Mouse (Mus musculus): ENCODE results near the gene Cdip1. TPM values are rescaled to one million over a fixed set of nuclear protein-coding genes. Genes with fewer than 3 reads are reported as not detected.
"Not testable (repeated sequence)": the region's sequence is repeated elsewhere in the genome, so short reads cannot be mapped to it uniquely, and the experiment has no call there.

The Cdip1 gene
- total and polyA plus RNA-seq, 2 experiments from 2014 or later, result 135 to 147 TPM

DNA sequence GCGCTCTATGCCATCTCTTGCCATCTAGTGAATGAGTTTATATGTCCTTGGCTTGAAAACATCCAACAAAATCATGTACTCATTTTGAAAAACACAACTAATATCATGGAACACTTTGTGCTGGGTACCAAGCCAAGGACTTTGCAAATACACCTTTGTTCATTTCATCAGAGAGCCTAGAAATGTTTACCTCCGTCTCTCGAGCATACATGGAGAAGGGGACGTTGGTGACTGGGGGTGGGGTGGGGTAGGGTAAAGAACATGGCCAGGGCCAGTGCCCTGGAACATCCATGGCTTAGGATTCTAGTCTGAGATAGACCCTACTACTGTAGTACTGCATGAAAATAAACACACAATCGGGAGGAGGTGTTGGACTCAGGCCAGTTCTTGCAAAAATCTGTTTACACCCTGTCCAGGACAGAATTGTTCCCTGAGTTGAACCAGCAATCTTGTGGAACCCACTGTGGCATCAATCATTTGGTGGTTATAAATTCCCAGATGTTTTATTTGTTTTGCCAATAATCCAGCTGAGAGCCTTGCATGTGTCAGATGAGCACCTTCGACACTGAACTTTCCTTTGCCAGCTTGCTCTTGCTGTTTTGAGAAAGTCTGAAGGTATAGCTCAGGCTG lies 39.3 kb upstream of the Cdip1 start:
- H3K4me3 ChIP-seq (ENCODE audit: low read length), result no peak overlapping the region
- H3K27me3 ChIP-seq (ENCODE audit: insufficient read depth, low read length), result no peaks in the 10 kb centered on the region
- TF ChIP-seq CTCF (IDR thresholded peaks at IDR 0.05; ENCODE audit: low read depth), result no peak
- no peaks in the 10 kb centered on the region for H3K4me1 ChIP-seq (ENCODE audit: insufficient read depth, low read length)
- no peak overlapping the region for H3K27ac ChIP-seq
- no peak overlapping the region for H3K4me2 ChIP-seq (ENCODE audit: low read depth, low read length)
- H3K9ac ChIP-seq (replicated peaks; ENCODE audit: low read length), result no peak overlapping the region
- H3K36me3 ChIP-seq (ENCODE audit: insufficient read depth, low read length), result no peaks in the 10 kb centered on the region
- ATAC-seq, result no peak
- 83% methylated on average over 6 of the region's 6 CpGs for WGBS
- DNase-seq (ENCODE audit: low spot score), result no peak
- no peaks in the 10 kb centered on the region for H3K9me3 ChIP-seq (ENCODE audit: low read length)

- Histone ChIP-seq H3K9me3 (ENCODE audit: low read length) (no peaks in the 10 kb centered on the region), H3K9ac (replicated peaks; ENCODE audit: low read length) (no peak overlapping the region), H3K4me3 (ENCODE audit: low read length) (no peak overlapping the region), H3K36me3 (ENCODE audit: insufficient read depth, low read length) (no peaks in the 10 kb centered on the region), H3K4me2 (ENCODE audit: low read depth, low read length) (no peak overlapping the region), H3K27ac (no peak overlapping the region), H3K4me1 (ENCODE audit: insufficient read depth, low read length) (no peaks in the 10 kb centered on the region), H3K27me3 (ENCODE audit: insufficient read depth, low read length) (no peaks in the 10 kb centered on the region)
- no peak for TF ChIP-seq CTCF (IDR thresholded peaks at IDR 0.05; ENCODE audit: low read depth)
- 92% methylated on average over 5 of the region's 5 CpGs for WGBS
- ATAC-seq (no peak), DNase-seq (ENCODE audit: low spot score) (no peak)
These were observed 37.5 kb upstream of the Cdip1 start for GRCm38 (mm10) chr16:4827639-4828038.

GRCm38 (mm10) chr16:4824466-4824865 lies 34.4 kb upstream of the Cdip1 start:
- H3K27me3 ChIP-seq (ENCODE audit: insufficient read depth, low read length), result not testable (repeated sequence)

DNA sequence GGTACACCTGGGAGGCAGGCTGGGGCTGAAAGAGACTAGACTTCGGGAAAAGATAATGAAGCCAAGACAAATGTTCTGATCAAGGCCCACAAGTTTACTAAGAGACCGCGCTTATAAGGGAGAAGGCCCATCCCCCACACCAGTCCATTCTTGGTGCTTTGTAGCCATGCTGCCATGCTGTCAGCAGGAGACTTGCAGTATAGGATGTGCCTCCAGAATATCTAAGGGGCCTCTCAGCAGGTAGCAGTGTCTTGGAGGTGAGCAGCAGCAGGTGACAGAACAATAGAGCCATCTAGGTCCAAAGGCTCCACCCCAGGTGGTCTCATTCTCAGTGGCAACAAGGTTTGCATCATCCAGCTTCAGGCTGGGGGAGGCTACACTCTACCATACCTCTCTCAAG lies 28.3 kb upstream of the Cdip1 start:
- DNase-seq (ENCODE audit: low spot score) (no peak), ATAC-seq (no peak)
- H3K27ac ChIP-seq, result no peak overlapping the region
- H3K4me2 ChIP-seq (ENCODE audit: low read depth, low read length), result no peak overlapping the region
- 79% methylated on average over 3 of the region's 3 CpGs for WGBS
- TF ChIP-seq CTCF (IDR thresholded peaks at IDR 0.05; ENCODE audit: low read depth), result no peak
- no peaks in the 10 kb centered on the region for H3K36me3 ChIP-seq (ENCODE audit: insufficient read depth, low read length)
- H3K9me3 ChIP-seq (ENCODE audit: low read length), result no peaks in the 10 kb centered on the region
- no peak overlapping the region for H3K4me3 ChIP-seq (ENCODE audit: low read length)
- no peaks in the 10 kb centered on the region for H3K4me1 ChIP-seq (ENCODE audit: insufficient read depth, low read length)
- H3K27me3 ChIP-seq (ENCODE audit: insufficient read depth, low read length), result no peaks in the 10 kb centered on the region
- H3K9ac ChIP-seq (replicated peaks; ENCODE audit: low read length), result no peak overlapping the region

More at GRCm38 (mm10) chr16:4824466-4824865, 34.4 kb upstream of the Cdip1 start:
- not testable (repeated sequence) for H3K9ac ChIP-seq (replicated peaks; ENCODE audit: low read length); H3K27ac ChIP-seq; H3K36me3 ChIP-seq (ENCODE audit: insufficient read depth, low read length); H3K4me3 ChIP-seq (ENCODE audit: low read length); H3K9me3 ChIP-seq (ENCODE audit: low read length); H3K4me1 ChIP-seq (ENCODE audit: insufficient read depth, low read length); ATAC-seq; DNase-seq (ENCODE audit: low spot score); H3K4me2 ChIP-seq (ENCODE audit: low read depth, low read length)
- 82% methylated on average over 5 of the region's 5 CpGs for WGBS

DNA sequence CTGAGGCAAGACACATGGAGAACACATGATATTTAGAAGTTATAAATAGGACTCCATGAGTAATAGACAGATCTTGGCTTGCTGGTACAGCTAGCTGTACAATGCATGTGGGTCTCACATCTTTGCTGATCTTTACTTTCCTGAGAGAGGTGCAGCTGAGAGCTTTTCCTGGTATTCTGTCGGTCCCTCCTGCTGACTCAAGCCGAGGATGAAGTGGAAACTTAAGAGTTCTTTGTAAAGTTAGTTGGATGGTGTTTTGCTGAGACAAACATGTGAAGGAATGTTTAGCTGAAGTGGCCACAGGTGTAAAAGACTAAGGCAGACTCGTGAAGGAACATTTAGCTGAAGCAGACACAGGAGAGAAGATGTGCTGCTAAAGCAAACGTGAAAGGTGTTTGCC lies 6.5 kb upstream of the Cdip1 start:
- H3K4me1 ChIP-seq (ENCODE audit: insufficient read depth, low read length), result no peaks in the 10 kb centered on the region
- 81% methylated on average over 4 of the region's 4 CpGs for WGBS
- no peaks in the 10 kb centered on the region for H3K9me3 ChIP-seq (ENCODE audit: low read length)
- no peaks in the 10 kb centered on the region for H3K27me3 ChIP-seq (ENCODE audit: insufficient read depth, low read length)
- no peak overlapping the region for H3K4me2 ChIP-seq (ENCODE audit: low read depth, low read length)
- no peak for ATAC-seq
- H3K4me3 ChIP-seq (ENCODE audit: low read length), result no peak overlapping the region
- H3K27ac ChIP-seq, result no peak overlapping the region
- H3K9ac ChIP-seq (replicated peaks; ENCODE audit: low read length), result no peak overlapping the region
- no peak for TF ChIP-seq CTCF (IDR thresholded peaks at IDR 0.05; ENCODE audit: low read depth)
- DNase-seq (ENCODE audit: low spot score), result no peak
- no peaks in the 10 kb centered on the region for H3K36me3 ChIP-seq (ENCODE audit: insufficient read depth, low read length)

GRCm38 (mm10) chr16:4791332-4791731 lies 1.2 kb upstream of the Cdip1 start:
- H3K4me3 ChIP-seq (ENCODE audit: low read length), result no peak overlapping the region
- peaks cover 23% of the 10 kb centered on the region for H3K4me1 ChIP-seq (ENCODE audit: insufficient read depth, low read length)
- no peak overlapping the region for H3K4me2 ChIP-seq (ENCODE audit: low read depth, low read length)
- WGBS, result 56% methylated on average over 2 of the region's 2 CpGs
- no peaks in the 10 kb centered on the region for H3K9me3 ChIP-seq (ENCODE audit: low read length)
- no peak overlapping the region for H3K27ac ChIP-seq
- ATAC-seq (no peak), DNase-seq (ENCODE audit: low spot score) (no peak)
- peak; percentile 45 for TF ChIP-seq CTCF (IDR thresholded peaks at IDR 0.05; ENCODE audit: low read depth)
- H3K27me3 ChIP-seq (ENCODE audit: insufficient read depth, low read length), result no peaks in the 10 kb centered on the region
- no peak overlapping the region for H3K9ac ChIP-seq (replicated peaks; ENCODE audit: low read length)
- no peaks in the 10 kb centered on the region for H3K36me3 ChIP-seq (ENCODE audit: insufficient read depth, low read length)

DNA sequence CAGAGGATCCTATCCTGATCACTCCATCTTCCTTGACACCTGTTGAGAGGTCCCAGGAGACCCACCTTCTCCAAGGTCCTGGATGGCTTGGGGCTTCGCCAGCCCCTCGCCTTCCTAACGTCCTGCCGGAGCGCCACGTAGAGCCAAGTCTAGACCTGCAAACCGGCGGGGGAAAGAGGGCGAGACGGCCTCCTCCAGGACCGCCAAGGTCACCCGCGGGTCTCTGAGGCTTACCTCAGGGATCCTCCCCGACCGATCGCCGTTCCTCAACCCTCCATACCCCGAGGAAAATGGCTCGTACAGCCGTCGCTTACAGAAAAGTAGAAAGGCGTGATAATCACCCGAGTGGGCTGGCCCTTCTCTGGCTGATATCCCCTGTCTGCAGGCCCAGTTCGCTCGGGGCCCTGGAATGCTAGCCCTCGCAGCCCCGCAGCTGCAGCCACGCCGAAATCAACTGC lies 752 bp downstream of the Cdip1 start:
- WGBS, result 0% methylated on average over 29 of the region's 29 CpGs
- no peaks in the 10 kb centered on the region for H3K36me3 ChIP-seq (ENCODE audit: insufficient read depth, low read length)
- H3K27ac ChIP-seq, result peak overlapping the region; percentile 97
- H3K27me3 ChIP-seq (ENCODE audit: insufficient read depth, low read length), result no peaks in the 10 kb centered on the region
- peak; percentile 72 for ATAC-seq
- peaks cover 27% of the 10 kb centered on the region for H3K4me1 ChIP-seq (ENCODE audit: insufficient read depth, low read length)
- H3K4me2 ChIP-seq (ENCODE audit: low read depth, low read length), result peak overlapping the region; percentile 89
- peak overlapping the region; percentile 79 for H3K4me3 ChIP-seq (ENCODE audit: low read length)
- peak overlapping the region; percentile 92 for H3K9ac ChIP-seq (replicated peaks; ENCODE audit: low read length)
- TF ChIP-seq CTCF (IDR thresholded peaks at IDR 0.05; ENCODE audit: low read depth), result no peak
- H3K9me3 ChIP-seq (ENCODE audit: low read length), result no peaks in the 10 kb centered on the region
- DNase-seq (ENCODE audit: low spot score), result peak; percentile 42

Measured in hindbrain, postnatal 0 days (tissue).